Mouse (Mus musculus): Measurements from ENCODE around the gene Faf1.

- TF ChIP-seq CTCF (IDR thresholded peaks at IDR 0.05; ENCODE audit: control insufficient read depth, insufficient read depth, insufficient replicate concordance, low read depth, low read length) (no peak), POLR2A (IDR thresholded peaks at IDR 0.05; ENCODE audit: control insufficient read depth, low read depth, low read length) (no peak)
These were observed 310.5 kb downstream of the Faf1 start for GRCm38 (mm10) chr4:109986748-109987355.
